Mouse (Mus musculus): ENCODE data around the gene Rab26. TPM values are rescaled to one million over a fixed set of nuclear protein-coding genes. Genes with fewer than 3 reads are reported as not detected.

Rab26 gene
- polyA plus RNA-seq, 1 experiment from 2014 or later = 0.85 TPM

DNA sequence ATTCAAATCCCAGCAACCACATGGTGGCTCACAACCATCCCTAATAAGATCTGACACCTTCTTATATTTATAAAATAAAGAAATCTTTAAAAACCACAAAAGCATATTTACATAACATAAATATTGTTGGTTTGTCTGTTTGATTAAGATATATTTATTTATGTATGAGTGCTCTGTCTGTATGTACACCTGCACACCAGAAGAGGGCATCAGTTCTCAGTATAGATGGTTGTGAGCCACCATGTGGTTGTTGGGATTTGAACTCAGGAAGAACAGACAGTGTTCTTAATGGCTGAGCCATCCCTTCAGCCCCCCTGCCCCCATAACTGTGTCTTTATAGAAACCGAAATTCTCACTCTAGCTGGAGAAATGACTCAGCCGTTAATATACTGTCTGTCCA lies 11.2 kb upstream of the Rab26 start:
- Histone ChIP-seq H3K36me3 (ENCODE audit: control insufficient read depth, insufficient read depth, low read length) (no peaks in the 10 kb centered on the region), H3K4me2 (replicated peaks; ENCODE audit: low read depth) (no peak overlapping the region), H3K27me3 (ENCODE audit: control insufficient read depth, insufficient read depth, low read length) (no peaks in the 10 kb centered on the region), H3K9ac (ENCODE audit: low read length) (no peak overlapping the region), H3K4me3 (ENCODE audit: low read depth, low read length) (no peak overlapping the region), H3K4me1 (replicated peaks; ENCODE audit: control insufficient read depth, insufficient read depth) (no peaks in the 10 kb centered on the region), H3K9me3 (ENCODE audit: control insufficient read depth, low read length) (no peaks in the 10 kb centered on the region), H3K27ac (replicated peaks) (no peak overlapping the region)
- no peak for ATAC-seq (ENCODE audit: low FRiP score, low TSS enrichment)
- 95% methylated on average over 2 of the region's 2 CpGs for WGBS
- TF ChIP-seq CTCF (IDR thresholded peaks at IDR 0.05; ENCODE audit: low read depth) (no peak), EP300 (optimal IDR thresholded peaks at IDR 0.05) (no peak)
- DNase-seq (ENCODE audit: low spot score) = no peak

DNA sequence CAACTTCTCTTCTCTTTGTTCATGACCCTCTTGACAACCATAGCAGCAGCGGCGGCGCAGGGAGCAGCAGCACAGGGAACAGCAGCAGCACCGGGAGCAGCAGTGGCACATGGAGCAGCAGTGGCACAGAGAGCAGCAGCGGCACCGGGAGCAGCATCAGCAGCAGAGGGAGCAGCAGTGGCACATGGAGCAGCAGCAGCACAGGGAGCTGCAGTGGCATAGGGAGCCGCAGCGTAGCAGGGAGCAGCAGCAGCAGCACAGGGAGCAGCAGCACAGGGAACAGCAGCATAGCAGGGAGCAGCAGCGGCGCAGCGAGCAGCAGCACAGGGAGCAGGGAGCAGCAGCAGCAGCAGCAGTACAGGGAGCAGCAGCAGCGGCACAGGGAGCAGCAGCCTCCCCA lies 10.6 kb upstream of the Rab26 start:
- no peak overlapping the region for H3K4me2 ChIP-seq (replicated peaks; ENCODE audit: low read depth)
- ATAC-seq (ENCODE audit: low FRiP score, low TSS enrichment) (no peak), DNase-seq (ENCODE audit: low spot score) (no peak)
- no peak overlapping the region for H3K4me3 ChIP-seq (ENCODE audit: low read depth, low read length)
- H3K9me3 ChIP-seq (ENCODE audit: control insufficient read depth, low read length) = no peaks in the 10 kb centered on the region
- no peak overlapping the region for H3K9ac ChIP-seq (ENCODE audit: low read length)
- 18% methylated on average over 12 of the region's 12 CpGs for WGBS
- TF ChIP-seq EP300 (optimal IDR thresholded peaks at IDR 0.05) (no peak), CTCF (IDR thresholded peaks at IDR 0.05; ENCODE audit: low read depth) (peak; percentile 28; the same call in 1 of the 2 replicates)
- H3K27me3 ChIP-seq (ENCODE audit: control insufficient read depth, insufficient read depth, low read length) = no peaks in the 10 kb centered on the region
- no peaks in the 10 kb centered on the region for H3K36me3 ChIP-seq (ENCODE audit: control insufficient read depth, insufficient read depth, low read length)
- no peak overlapping the region for H3K27ac ChIP-seq (replicated peaks)
- no peaks in the 10 kb centered on the region for H3K4me1 ChIP-seq (replicated peaks; ENCODE audit: control insufficient read depth, insufficient read depth)

- Histone ChIP-seq H3K4me1 (replicated peaks; ENCODE audit: control insufficient read depth, insufficient read depth) (no peaks in the 10 kb centered on the region), H3K4me2 (replicated peaks; ENCODE audit: low read depth) (no peak overlapping the region), H3K36me3 (ENCODE audit: control insufficient read depth, insufficient read depth, low read length) (no peaks in the 10 kb centered on the region), H3K4me3 (ENCODE audit: low read depth, low read length) (no peak overlapping the region), H3K27ac (replicated peaks) (no peak overlapping the region), H3K9me3 (ENCODE audit: control insufficient read depth, low read length) (no peaks in the 10 kb centered on the region), H3K9ac (ENCODE audit: low read length) (no peak overlapping the region), H3K27me3 (ENCODE audit: control insufficient read depth, insufficient read depth, low read length) (no peaks in the 10 kb centered on the region)
- peak; percentile 50 for DNase-seq (ENCODE audit: low spot score)
- WGBS = 13% methylated on average over 3 of the region's 3 CpGs
- peak; percentile 45; the same call in 1 of the 2 replicates for ATAC-seq (ENCODE audit: low FRiP score, low TSS enrichment)
- TF ChIP-seq EP300 (optimal IDR thresholded peaks at IDR 0.05) (no peak), CTCF (IDR thresholded peaks at IDR 0.05; ENCODE audit: low read depth) (peak; percentile 85)
These were observed 6.4 kb upstream of the Rab26 start for GRCm38 (mm10) chr17:24540375-24540774.

DNA sequence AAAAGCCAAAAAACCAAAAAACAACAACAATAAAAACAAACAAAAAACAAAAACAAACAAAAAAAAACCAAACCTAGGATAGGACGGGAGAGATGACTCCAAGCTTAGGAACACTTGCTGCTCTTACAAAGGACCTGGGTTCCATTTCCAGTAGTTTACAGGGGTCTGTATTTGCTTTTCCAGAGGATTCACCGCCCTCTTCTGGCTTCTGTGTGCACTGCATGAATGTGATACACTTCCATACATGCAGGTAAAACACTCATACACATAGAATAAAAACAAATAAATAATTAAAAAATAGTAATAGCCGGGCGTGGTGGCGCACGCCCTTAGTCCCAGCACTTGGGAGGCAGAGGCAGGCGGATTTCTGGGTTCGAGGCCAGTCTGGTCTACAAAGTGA lies 4.9 kb upstream of the Rab26 start:
- Histone ChIP-seq H3K27me3 (ENCODE audit: control insufficient read depth, insufficient read depth, low read length) (no peaks in the 10 kb centered on the region), H3K4me3 (ENCODE audit: low read depth, low read length) (no peak overlapping the region), H3K9ac (ENCODE audit: low read length) (no peak overlapping the region), H3K27ac (replicated peaks) (no peak overlapping the region), H3K4me1 (replicated peaks; ENCODE audit: control insufficient read depth, insufficient read depth) (no peaks in the 10 kb centered on the region), H3K36me3 (ENCODE audit: control insufficient read depth, insufficient read depth, low read length) (no peaks in the 10 kb centered on the region), H3K9me3 (ENCODE audit: control insufficient read depth, low read length) (no peaks in the 10 kb centered on the region), H3K4me2 (replicated peaks; ENCODE audit: low read depth) (no peak overlapping the region)
- no peak for DNase-seq (ENCODE audit: low spot score)
- TF ChIP-seq EP300 (optimal IDR thresholded peaks at IDR 0.05) (no peak), CTCF (IDR thresholded peaks at IDR 0.05; ENCODE audit: low read depth) (peak; percentile 71)
- no peak for ATAC-seq (ENCODE audit: low FRiP score, low TSS enrichment)
- WGBS = 64% methylated on average over 8 of the region's 8 CpGs

DNA sequence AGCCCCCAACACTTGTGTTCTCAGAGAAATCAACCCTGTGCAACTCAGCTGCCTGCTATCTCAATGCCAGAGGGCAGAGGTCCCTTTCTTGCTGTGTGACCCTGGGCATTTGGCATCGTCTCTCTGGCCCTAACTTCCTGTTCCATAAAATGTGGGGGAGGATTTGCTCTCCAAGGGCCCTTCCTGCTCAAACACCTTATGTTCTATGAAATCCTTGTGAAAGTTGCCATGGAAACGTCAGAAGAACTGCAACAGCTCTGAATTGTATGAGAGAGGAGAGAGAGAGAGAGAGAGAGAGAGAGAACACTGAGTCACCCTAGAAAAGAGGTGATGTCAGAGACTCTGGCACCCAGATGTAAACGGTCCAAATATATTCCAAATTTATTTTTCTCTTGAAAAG lies 3.5 kb upstream of the Rab26 start:
- no peak overlapping the region for H3K4me3 ChIP-seq (ENCODE audit: low read depth, low read length)
- 25% methylated on average over 3 of the region's 3 CpGs for WGBS
- no peaks in the 10 kb centered on the region for H3K4me1 ChIP-seq (replicated peaks; ENCODE audit: control insufficient read depth, insufficient read depth)
- H3K36me3 ChIP-seq (ENCODE audit: control insufficient read depth, insufficient read depth, low read length) = no peaks in the 10 kb centered on the region
- no peak overlapping the region for H3K27ac ChIP-seq (replicated peaks)
- no peaks in the 10 kb centered on the region for H3K9me3 ChIP-seq (ENCODE audit: control insufficient read depth, low read length)
- TF ChIP-seq EP300 (optimal IDR thresholded peaks at IDR 0.05) (no peak), CTCF (IDR thresholded peaks at IDR 0.05; ENCODE audit: low read depth) (no peak)
- DNase-seq (ENCODE audit: low spot score) (no peak), ATAC-seq (ENCODE audit: low FRiP score, low TSS enrichment) (no peak)
- no peak overlapping the region for H3K9ac ChIP-seq (ENCODE audit: low read length)
- no peaks in the 10 kb centered on the region for H3K27me3 ChIP-seq (ENCODE audit: control insufficient read depth, insufficient read depth, low read length)
- no peak overlapping the region for H3K4me2 ChIP-seq (replicated peaks; ENCODE audit: low read depth)

GRCm38 (mm10) chr17:24535300-24535699 lies 1.3 kb upstream of the Rab26 start:
- Histone ChIP-seq H3K27ac (replicated peaks) (0 out of 2 replicates have a peak overlapping the region, but pooled peaks have one; percentile 18), H3K27me3 (ENCODE audit: control insufficient read depth, insufficient read depth, low read length) (no peaks in the 10 kb centered on the region), H3K4me3 (ENCODE audit: low read depth, low read length) (no peak overlapping the region), H3K4me1 (replicated peaks; ENCODE audit: control insufficient read depth, insufficient read depth) (no peaks in the 10 kb centered on the region), H3K9me3 (ENCODE audit: control insufficient read depth, low read length) (no peaks in the 10 kb centered on the region), H3K4me2 (replicated peaks; ENCODE audit: low read depth) (no peak overlapping the region), H3K9ac (ENCODE audit: low read length) (no peak overlapping the region), H3K36me3 (ENCODE audit: control insufficient read depth, insufficient read depth, low read length) (no peaks in the 10 kb centered on the region; the same call in 1 of the 2 replicates)
- no peak for ATAC-seq (ENCODE audit: low FRiP score, low TSS enrichment)
- no peak for DNase-seq (ENCODE audit: low spot score)
- TF ChIP-seq EP300 (optimal IDR thresholded peaks at IDR 0.05) (no peak), CTCF (IDR thresholded peaks at IDR 0.05; ENCODE audit: low read depth) (no peak)
- 41% methylated on average over 5 of the region's 5 CpGs for WGBS

Data from stomach, postnatal 0 days (tissue).